Mouse (Mus musculus): ENCODE results near the gene Dlgap1. TPM values are rescaled to one million over a fixed set of nuclear protein-coding genes. Genes with fewer than 3 reads are reported as not detected.
A peak's percentile ranks its signal among the peaks of the same experiment; 100 is the strongest.

Gene Dlgap1
- polyA plus RNA-seq, 1 experiment from 2014 or later: 0.22 TPM

DNA sequence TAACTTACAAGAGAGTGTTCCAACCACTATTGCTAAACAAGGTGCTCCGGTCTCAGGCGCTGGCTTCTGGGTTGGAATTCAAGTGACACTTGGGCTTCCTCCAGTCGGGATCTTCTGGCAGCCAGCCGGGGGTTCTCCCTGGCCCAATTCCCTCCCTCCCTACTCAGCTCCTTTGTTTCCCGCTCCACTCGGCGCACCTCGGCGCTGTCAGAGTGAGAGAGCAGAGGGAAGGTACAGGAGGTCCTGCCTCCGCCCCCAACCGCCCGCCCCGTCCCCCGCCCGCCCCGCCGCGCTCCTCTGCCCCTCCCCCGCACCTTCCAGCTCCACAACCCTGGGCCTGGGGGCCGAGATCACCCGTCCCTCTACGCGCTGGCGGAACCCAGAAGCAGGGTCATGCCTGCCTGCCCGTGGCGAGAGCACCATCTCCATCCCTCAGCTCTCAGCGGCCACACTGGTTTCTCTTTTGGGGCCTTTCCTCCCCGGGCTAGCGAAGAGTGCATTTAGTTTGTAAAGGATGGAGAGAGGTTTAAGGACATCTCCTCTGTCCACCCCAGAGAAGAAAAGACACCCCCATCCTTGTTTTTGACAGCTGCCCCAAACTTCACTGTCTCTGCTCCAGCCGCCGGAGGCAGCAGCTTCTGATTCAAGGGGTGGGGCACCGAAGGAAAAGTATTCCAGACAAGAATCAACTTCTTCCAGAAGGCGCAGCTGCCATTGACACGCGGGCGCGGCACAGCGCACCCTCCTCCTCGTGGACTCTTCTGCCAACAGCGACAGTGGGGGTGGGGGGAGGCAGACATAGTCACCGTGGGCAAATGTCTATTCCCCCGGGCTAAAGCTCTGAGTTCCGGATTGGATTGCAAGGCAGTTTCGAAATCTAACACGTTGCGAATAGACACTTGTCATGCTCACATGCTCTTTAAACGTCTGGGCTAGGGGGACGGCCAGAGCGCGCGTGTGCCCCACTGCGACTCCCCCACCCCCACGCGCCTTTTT is 882.4 kb downstream of the Dlgap1 start:
- Histone ChIP-seq H3K36me3 (replicated peaks; ENCODE audit: insufficient read depth, low read length) (peaks cover under 1% of the 10 kb centered on the region; the same call in 1 of the 2 replicates), H3K4me3 (ENCODE audit: low read depth, low read length) (peak overlapping the region; percentile 73), H3K9ac (replicated peaks) (peak overlapping the region; percentile 77), H3K9me3 (ENCODE audit: low read length) (no peaks in the 10 kb centered on the region), H3K4me1 (ENCODE audit: insufficient read depth) (peaks cover 7% of the 10 kb centered on the region), H3K4me2 (ENCODE audit: low read depth, low read length) (peak overlapping the region; percentile 89), H3K27ac (ENCODE audit: low read depth) (peak overlapping the region; percentile 97), H3K27me3 (ENCODE audit: insufficient read depth, low read length) (no peaks in the 10 kb centered on the region)
- ATAC-seq (peak; percentile 53), DNase-seq (peak; percentile 78)
- WGBS (ENCODE audit: insufficient replicate concordance): under 1% methylated on average over 45 of the region's 54 CpGs
- TF ChIP-seq CTCF (IDR thresholded peaks at IDR 0.05; ENCODE audit: low read depth) (no peak), EP300 (IDR thresholded peaks at IDR 0.05; ENCODE audit: low read depth) (peak; percentile 30; the same call in 1 of the 2 replicates)

DNA sequence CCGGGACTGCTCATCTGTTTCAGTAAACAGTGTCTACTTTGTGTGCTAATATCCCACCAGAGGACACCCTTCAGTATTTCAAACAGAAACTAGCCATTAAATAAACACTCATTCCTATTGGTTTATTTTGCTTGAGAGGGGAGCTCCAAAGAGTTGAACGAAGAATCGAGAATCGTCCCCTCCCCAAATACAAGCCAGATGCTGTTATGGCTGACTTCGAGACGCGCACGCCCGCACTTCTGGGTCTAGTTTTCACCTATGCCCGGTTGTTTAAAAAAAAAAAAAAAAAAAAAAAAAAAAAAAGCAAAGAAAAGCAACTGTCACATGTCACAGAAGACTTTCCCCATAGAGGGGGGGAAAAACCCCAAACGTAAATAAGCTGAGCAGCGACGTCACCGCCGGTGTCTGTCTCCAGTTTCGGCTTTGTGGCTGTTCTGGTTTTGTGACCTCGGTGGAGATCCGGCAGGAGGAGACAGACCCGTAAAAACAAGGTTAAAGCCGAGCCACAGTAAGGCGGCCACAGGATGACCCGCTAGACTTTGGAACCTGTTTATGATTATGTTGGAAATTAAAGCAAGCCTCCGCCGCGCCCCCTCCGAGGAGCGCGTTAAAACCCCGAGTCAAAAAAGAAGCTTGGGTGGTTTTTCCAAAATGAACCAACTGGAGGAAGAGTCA is 883.3 kb downstream of the Dlgap1 start:
- ATAC-seq (peak; percentile 14), DNase-seq (peak; percentile 69)
- peak overlapping the region; percentile 77 for H3K9ac ChIP-seq (replicated peaks)
- H3K36me3 ChIP-seq (replicated peaks; ENCODE audit: insufficient read depth, low read length): no peaks in the 10 kb centered on the region
- no peaks in the 10 kb centered on the region for H3K9me3 ChIP-seq (ENCODE audit: low read length)
- 0% methylated on average over 29 of the region's 29 CpGs for WGBS (ENCODE audit: insufficient replicate concordance)
- H3K4me1 ChIP-seq (ENCODE audit: insufficient read depth): peaks cover 4% of the 10 kb centered on the region; the same call in 1 of the 2 replicates
- H3K4me3 ChIP-seq (ENCODE audit: low read depth, low read length): peak overlapping the region; percentile 73
- peak overlapping the region; percentile 97 for H3K27ac ChIP-seq (ENCODE audit: low read depth)
- H3K4me2 ChIP-seq (ENCODE audit: low read depth, low read length): peak overlapping the region; percentile 89
- no peaks in the 10 kb centered on the region for H3K27me3 ChIP-seq (ENCODE audit: insufficient read depth, low read length)
- TF ChIP-seq CTCF (IDR thresholded peaks at IDR 0.05; ENCODE audit: low read depth) (no peak), EP300 (IDR thresholded peaks at IDR 0.05; ENCODE audit: low read depth) (no peak)

- H3K4me3 ChIP-seq (ENCODE audit: low read depth, low read length): peak overlapping the region; percentile 73
- H3K4me2 ChIP-seq (ENCODE audit: low read depth, low read length): peak overlapping the region; percentile 89
- no peak; the same call in 1 of the 2 replicates for TF ChIP-seq CTCF (IDR thresholded peaks at IDR 0.05; ENCODE audit: low read depth)
- TF ChIP-seq EP300 (IDR thresholded peaks at IDR 0.05; ENCODE audit: low read depth): no peak
- peaks cover 4% of the 10 kb centered on the region; the same call in 1 of the 2 replicates for H3K4me1 ChIP-seq (ENCODE audit: insufficient read depth)
- peak overlapping the region; percentile 77 for H3K9ac ChIP-seq (replicated peaks)
- ATAC-seq (peak; percentile 82), DNase-seq (peak; percentile 83)
- H3K9me3 ChIP-seq (ENCODE audit: low read length): no peaks in the 10 kb centered on the region
- WGBS (ENCODE audit: insufficient replicate concordance): under 1% methylated on average over 51 of the region's 51 CpGs
- H3K27me3 ChIP-seq (ENCODE audit: insufficient read depth, low read length): no peaks in the 10 kb centered on the region
- no peaks in the 10 kb centered on the region for H3K36me3 ChIP-seq (replicated peaks; ENCODE audit: insufficient read depth, low read length)
- H3K27ac ChIP-seq (ENCODE audit: low read depth): peak overlapping the region; percentile 97
Observed at GRCm38 (mm10) chr17:70852686-70853386, 884.0 kb downstream of the Dlgap1 start.

DNA sequence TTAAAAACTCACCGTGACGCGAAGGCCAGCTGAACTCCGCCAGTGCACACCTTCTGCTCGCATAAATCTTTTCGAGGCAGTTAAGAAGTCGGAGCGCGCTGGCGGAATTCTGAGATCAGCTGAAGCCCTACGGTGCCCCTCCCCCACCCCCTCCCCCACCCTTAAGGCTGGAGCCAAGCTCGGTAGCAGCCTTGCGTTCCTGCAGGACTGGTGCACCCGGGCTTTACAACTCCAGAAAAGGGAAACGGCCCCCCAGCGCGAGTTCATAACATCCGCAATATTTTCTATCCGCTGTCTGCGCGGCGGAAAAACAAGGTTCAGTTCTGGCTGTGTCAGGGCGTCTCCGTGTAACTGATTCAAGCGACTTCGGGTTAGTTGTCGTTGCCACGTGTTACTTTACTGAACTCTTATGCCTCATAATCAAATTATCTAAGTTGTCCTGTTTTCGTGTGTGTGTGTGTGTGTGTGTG is 884.6 kb downstream of the Dlgap1 start, which contains the start of gene Tgif1:
TSS of gene Tgif1 (minus strand) at position 111 of the 470 bp plus-strand sequence.
- TF ChIP-seq CTCF (IDR thresholded peaks at IDR 0.05; ENCODE audit: low read depth) (no peak), EP300 (IDR thresholded peaks at IDR 0.05; ENCODE audit: low read depth) (no peak)
- ATAC-seq (peak; percentile 22), DNase-seq (peak; percentile 69)
- Histone ChIP-seq H3K36me3 (replicated peaks; ENCODE audit: insufficient read depth, low read length) (no peaks in the 10 kb centered on the region), H3K9ac (replicated peaks) (peak within 1 kb of the TSS; percentile 77), H3K9me3 (ENCODE audit: low read length) (no peaks in the 10 kb centered on the region), H3K4me2 (ENCODE audit: low read depth, low read length) (peak within 1 kb of the TSS; percentile 89), H3K4me1 (ENCODE audit: insufficient read depth) (peaks cover 4% of the 10 kb centered on the region; the same call in 1 of the 2 replicates), H3K27me3 (ENCODE audit: insufficient read depth, low read length) (no peaks in the 10 kb centered on the region), H3K27ac (ENCODE audit: low read depth) (peak within 1 kb of the TSS; percentile 97), H3K4me3 (ENCODE audit: low read depth, low read length) (peak within 1 kb of the TSS; percentile 73)
- 1% methylated on average over 29 of the region's 29 CpGs for WGBS (ENCODE audit: insufficient replicate concordance)

- peak overlapping the region; percentile 73 for H3K4me3 ChIP-seq (ENCODE audit: low read depth, low read length)
- H3K27me3 ChIP-seq (ENCODE audit: insufficient read depth, low read length): no peaks in the 10 kb centered on the region
- H3K9ac ChIP-seq (replicated peaks): peak overlapping the region; percentile 77
- H3K36me3 ChIP-seq (replicated peaks; ENCODE audit: insufficient read depth, low read length): no peaks in the 10 kb centered on the region
- H3K27ac ChIP-seq (ENCODE audit: low read depth): peak overlapping the region; percentile 97
- DNase-seq (peak; percentile 30), ATAC-seq (no peak)
- peaks cover 4% of the 10 kb centered on the region; the same call in 1 of the 2 replicates for H3K4me1 ChIP-seq (ENCODE audit: insufficient read depth)
- H3K9me3 ChIP-seq (ENCODE audit: low read length): no peaks in the 10 kb centered on the region
- no peak for TF ChIP-seq CTCF (IDR thresholded peaks at IDR 0.05; ENCODE audit: low read depth)
- TF ChIP-seq EP300 (IDR thresholded peaks at IDR 0.05; ENCODE audit: low read depth): no peak
- WGBS (ENCODE audit: insufficient replicate concordance): 31% methylated on average over 6 of the region's 6 CpGs
- peak overlapping the region; percentile 89 for H3K4me2 ChIP-seq (ENCODE audit: low read depth, low read length)
Observed at GRCm38 (mm10) chr17:70854021-70854420, 885.1 kb downstream of the Dlgap1 start.
